Mouse (Mus musculus): Measurements from ENCODE around the gene Dio1.

GRCm38 (mm10) chr4:107303531-107303930 is 3.4 kb downstream of the Dio1 start:
- TF ChIP-seq CTCF (conservative IDR thresholded peaks at IDR 0.05; ENCODE audit: low read length), result no peak
- TF ChIP-seq POU5F1 (IDR thresholded peaks at IDR 0.05; ENCODE audit: borderline replicate concordance, low read length), result no peak
